Mouse (Mus musculus) splenic B cell, adult 2 months (primary cell): Measurements from ENCODE around the gene Rwdd3.
A peak's percentile ranks its signal among the peaks of the same experiment; 100 is the strongest.

Experiments
- DNase-seq: peaks from one replicate; pipeline ENCODE4 v3.0.0-alpha.2; 2011; ENCODE audit warnings: low read depth, low spot score
- H3K27me3 ChIP-seq: 2 replicates; pipeline ENCODE4 v1.6.1; 2012; ENCODE audit warnings: mild to moderate bottlenecking, low read length, moderate library complexity, mixed read lengths; ENCODE audit not compliant: control insufficient read depth, poor library complexity, insufficient read depth, severe bottlenecking
- H3K36me3 ChIP-seq: 2 replicates; pipeline ENCODE4 v1.6.1; 2012; ENCODE audit warnings: mild to moderate bottlenecking, low read length, moderate library complexity, mixed read lengths; ENCODE audit not compliant: control insufficient read depth, poor library complexity, insufficient read depth, severe bottlenecking

The Rwdd3 gene

DNA sequence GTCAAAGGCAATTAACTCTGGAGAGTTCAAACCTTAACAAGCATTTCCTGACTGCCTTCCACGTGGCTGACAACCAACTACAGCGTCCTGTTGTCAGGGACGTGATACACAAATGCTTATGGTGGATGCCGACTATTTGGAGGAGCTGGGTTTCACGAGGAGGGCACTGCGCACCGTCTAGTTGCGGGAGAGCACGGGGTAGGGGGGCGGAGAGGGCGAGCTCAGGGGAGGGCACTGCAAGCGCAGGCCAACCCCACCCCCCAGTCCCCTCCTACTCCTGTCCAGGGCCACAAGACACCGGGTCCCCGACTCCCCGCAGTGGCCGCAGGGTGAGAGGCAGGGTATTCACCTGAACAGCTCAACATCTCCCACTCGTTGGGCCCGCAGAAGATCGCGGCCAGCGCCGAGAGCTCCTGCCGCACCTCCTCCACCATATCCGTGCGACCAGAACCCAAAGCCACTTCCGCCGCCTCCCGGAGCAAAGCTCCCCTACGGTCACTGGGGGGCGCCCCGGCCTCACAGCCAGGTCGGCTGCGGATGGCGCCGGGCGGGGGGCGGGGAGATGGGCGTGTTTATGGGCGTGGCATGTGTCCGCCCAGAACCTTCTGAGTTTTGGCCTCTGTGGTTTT lies at the start of gene Rwdd3:
Rwdd3 (minus strand) TSS at position 453 of the 629 bp plus-strand sequence.
- no peaks in the 10 kb centered on the region for H3K27me3 ChIP-seq
- H3K36me3 ChIP-seq: no peaks in the 10 kb centered on the region
- DNase-seq: peak; percentile 95

- Histone ChIP-seq H3K36me3 (no peaks in the 10 kb centered on the region), H3K27me3 (no peaks in the 10 kb centered on the region)
- DNase-seq: no peak
Observed at GRCm38 (mm10) chr3:121217011-121217410, 45.5 kb upstream of the Rwdd3 start.

DNA sequence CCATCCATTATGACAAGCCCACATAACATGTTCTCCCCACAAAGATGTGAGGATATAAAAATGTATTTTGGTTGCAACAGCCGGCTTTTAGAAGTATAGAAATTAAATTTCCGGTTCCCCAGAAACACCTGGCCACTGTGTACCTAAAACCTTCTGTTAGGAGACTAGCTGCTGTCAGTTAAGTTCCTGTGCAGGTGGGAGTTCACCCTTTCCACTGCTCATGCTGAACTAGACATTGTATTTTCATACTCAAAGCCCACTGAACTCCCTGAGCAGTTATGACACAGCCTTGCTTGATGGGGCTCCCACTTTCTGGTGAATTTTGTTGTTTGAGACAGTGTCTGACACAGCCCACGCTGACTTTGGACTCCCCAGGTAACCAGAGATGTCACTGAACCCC lies 42.0 kb upstream of the Rwdd3 start:
- DNase-seq: no peak
- Histone ChIP-seq H3K27me3 (no peaks in the 10 kb centered on the region), H3K36me3 (no peaks in the 10 kb centered on the region)

GRCm38 (mm10) chr3:121212156-121212555 lies 40.7 kb upstream of the Rwdd3 start:
- peak; percentile 23 for DNase-seq
- H3K27me3 ChIP-seq: no peaks in the 10 kb centered on the region
- H3K36me3 ChIP-seq: no peaks in the 10 kb centered on the region

GRCm38 (mm10) chr3:121208994-121209393 lies 37.5 kb upstream of the Rwdd3 start:
- no peaks in the 10 kb centered on the region for H3K27me3 ChIP-seq
- no peak for DNase-seq
- H3K36me3 ChIP-seq: no peaks in the 10 kb centered on the region

DNA sequence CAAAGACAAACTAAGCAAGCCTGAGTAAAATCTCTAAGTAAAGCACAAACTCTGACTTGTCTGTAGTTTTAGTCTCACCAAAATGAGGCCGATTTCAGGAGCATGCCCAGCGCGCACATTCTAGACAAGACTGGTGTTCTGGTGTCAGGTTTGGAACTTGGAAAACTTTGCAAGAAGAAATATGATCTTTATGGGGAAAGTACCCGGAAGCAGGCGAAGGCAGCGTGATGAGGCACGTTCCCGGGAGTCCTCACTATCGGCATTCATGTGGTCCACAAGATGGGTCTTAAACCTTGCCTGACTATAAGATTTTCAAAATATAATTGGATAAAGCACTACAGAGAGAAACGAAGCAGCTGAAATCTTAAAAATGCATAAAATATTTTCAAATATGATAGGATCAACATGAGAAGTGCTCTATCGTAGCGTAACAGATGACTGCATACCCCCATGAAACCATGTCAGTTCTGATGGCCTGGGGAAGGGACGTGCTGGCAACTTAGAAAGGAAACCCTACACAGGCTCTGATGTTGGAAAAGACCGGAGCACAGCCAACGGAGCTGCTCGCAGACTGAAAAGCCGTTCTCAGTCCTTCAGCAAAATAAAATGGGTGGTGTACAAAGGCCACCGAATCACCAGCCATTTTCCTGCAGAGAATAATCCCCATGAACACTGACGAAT lies 34.8 kb upstream of the Rwdd3 start:
- no peak for DNase-seq
- Histone ChIP-seq H3K36me3 (no peaks in the 10 kb centered on the region), H3K27me3 (no peaks in the 10 kb centered on the region)

DNA sequence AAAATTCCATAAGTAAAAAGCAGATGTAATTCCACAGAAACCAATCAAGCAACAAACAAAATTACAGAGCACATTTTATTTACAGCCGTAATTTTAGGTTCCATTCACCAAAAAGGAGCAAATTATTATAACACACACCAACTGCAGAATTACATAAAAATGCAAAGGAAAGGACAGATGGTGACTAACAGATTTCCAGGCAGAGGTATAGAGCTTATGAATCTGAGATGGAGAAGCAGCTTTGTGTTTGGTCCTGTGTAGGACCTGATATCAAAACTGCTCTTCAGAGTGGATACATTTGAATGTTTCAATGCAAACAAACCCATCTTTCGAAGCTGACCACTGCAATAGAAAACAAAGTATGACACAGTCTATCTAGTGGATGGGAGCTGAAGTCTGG lies 31.1 kb upstream of the Rwdd3 start:
- no peaks in the 10 kb centered on the region for H3K36me3 ChIP-seq
- H3K27me3 ChIP-seq: no peaks in the 10 kb centered on the region
- DNase-seq: no peak

GRCm38 (mm10) chr3:121201012-121201747 lies 29.7 kb upstream of the Rwdd3 start:
- no peak for DNase-seq

DNA sequence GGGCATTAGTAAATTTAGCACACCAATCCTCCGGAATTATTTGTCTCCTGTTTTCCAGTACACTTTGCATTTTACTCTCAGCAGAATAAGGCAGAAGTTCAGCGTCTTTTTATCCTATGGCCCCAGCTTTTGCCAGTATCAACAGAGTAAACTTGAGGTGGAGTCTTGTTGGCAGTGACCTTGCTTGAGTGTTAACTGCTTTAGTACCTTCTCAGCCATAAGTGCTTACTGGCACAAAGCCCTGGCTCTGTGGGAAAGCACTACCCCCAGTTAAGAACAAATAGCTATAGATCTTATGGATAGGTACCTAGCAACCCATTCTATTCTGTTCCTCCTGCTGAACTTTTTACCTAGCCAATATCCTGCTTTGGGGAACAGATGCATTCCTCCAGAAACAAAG lies 17.7 kb upstream of the Rwdd3 start:
- Histone ChIP-seq H3K27me3 (no peaks in the 10 kb centered on the region), H3K36me3 (no peaks in the 10 kb centered on the region)
- no peak for DNase-seq

More at GRCm38 (mm10) chr3:121201012-121201747, 29.7 kb upstream of the Rwdd3 start:
- no peaks in the 10 kb centered on the region for H3K36me3 ChIP-seq
- no peaks in the 10 kb centered on the region for H3K27me3 ChIP-seq

DNA sequence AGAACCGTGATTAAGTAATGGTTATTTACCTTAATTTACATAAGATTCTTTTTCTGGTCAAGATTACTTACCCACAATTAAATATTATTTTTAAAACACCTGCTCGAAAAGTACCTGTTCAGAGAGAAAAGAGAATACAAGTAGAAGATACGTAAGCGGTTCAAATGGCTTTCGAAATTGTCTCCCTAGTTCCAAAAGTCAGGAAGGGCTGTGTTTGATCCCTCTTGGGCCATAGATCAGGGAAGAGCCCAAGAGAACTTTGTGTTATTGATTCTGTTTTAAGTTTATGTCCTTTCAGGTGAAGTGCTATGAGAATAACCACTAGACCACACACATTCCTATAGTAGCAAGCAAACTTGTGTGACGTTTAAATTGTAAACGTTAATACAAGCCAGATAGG lies 16.0 kb upstream of the Rwdd3 start:
- no peaks in the 10 kb centered on the region for H3K36me3 ChIP-seq
- DNase-seq: no peak
- no peaks in the 10 kb centered on the region for H3K27me3 ChIP-seq

DNA sequence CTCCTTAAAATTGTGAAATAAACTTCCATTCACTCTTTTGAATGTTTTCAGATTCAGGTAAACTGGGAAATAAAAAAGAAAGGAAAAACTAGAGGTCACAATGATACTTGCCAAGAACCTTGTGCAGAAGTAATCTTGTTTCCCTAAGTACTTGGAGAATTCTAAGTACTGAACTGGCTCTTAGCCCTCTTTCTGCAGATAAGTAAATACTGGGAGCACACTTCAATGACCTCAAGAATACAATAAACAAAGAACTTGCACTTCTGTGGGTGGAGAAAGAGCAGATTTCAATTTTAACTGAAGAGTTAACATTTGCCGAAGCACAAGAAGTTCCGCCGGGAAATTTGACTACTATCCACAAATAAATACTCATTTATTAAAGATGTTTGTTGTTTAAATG lies 15.4 kb upstream of the Rwdd3 start:
- Histone ChIP-seq H3K27me3 (no peaks in the 10 kb centered on the region), H3K36me3 (no peaks in the 10 kb centered on the region)
- no peak for DNase-seq

DNA sequence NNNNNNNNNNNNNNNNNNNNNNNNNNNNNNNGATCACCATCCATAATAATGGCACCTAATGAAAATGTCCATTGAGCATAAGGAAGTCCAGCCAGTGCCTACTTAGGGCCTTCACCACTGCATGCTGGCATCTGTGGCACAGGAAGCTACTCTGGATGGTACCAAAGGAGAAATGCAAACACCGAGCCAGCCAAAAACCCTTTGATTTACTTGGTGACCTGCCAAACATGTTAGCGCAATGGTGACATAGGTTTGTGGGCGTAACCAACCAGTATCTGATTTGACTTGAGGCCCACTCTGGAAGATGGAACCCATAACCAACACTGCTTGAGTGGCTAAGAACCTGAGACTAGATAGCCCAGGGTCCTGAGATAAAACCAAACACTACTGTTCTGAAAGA lies 13.7 kb upstream of the Rwdd3 start:
- H3K27me3 ChIP-seq: no peaks in the 10 kb centered on the region
- no peaks in the 10 kb centered on the region for H3K36me3 ChIP-seq
- DNase-seq: no peak

GRCm38 (mm10) chr3:121176011-121176410 lies 4.5 kb upstream of the Rwdd3 start:
- Histone ChIP-seq H3K27me3 (no peaks in the 10 kb centered on the region), H3K36me3 (no peaks in the 10 kb centered on the region)
- no peak for DNase-seq

DNA sequence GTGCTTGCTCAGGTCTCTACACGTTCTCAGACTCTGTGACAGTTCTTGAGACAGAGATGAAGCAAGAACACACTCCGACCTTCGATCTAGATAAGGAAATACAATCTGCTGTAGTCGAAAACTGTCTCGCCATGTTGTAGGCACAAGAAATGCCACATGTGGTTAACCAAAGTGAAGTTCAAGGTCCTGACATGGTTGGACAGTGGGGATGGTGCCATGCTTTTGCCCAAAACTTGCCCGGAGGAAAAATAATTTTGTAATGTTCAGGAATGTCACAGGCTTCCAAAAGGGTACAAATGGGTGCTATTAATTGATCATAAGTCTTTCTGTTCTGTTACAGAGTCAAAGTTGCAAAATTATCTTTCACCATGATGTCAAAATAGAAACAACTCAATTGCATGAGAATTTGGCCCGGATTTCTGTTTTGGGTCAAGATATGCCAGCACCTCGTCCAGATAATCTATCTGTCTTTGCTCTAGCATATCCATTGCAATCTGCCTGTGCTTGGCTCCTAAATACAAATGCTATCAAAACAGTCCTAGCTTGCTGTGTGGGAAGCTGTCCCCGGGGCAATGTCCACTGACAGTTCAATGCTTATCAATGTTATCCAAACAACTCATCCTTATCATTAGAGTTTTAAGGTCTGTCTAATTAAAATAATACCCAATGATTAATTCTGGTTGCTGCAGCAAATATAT lies 2.9 kb upstream of the Rwdd3 start:
- no peaks in the 10 kb centered on the region for H3K36me3 ChIP-seq
- no peak for DNase-seq
- no peaks in the 10 kb centered on the region for H3K27me3 ChIP-seq

- H3K36me3 ChIP-seq: no peaks in the 10 kb centered on the region
- no peak for DNase-seq
- no peaks in the 10 kb centered on the region for H3K27me3 ChIP-seq
Observed at GRCm38 (mm10) chr3:121172718-121173117, 1.2 kb upstream of the Rwdd3 start.
